Mouse (Mus musculus) testis, postnatal 14 days (tissue): ENCODE data around the gene Cpne9.

Source experiments
- DNase-seq: peaks from one replicate; pipeline ENCODE4 v3.0.0; 2021; ENCODE audit warnings: low spot score

Cpne9 gene

DNA sequence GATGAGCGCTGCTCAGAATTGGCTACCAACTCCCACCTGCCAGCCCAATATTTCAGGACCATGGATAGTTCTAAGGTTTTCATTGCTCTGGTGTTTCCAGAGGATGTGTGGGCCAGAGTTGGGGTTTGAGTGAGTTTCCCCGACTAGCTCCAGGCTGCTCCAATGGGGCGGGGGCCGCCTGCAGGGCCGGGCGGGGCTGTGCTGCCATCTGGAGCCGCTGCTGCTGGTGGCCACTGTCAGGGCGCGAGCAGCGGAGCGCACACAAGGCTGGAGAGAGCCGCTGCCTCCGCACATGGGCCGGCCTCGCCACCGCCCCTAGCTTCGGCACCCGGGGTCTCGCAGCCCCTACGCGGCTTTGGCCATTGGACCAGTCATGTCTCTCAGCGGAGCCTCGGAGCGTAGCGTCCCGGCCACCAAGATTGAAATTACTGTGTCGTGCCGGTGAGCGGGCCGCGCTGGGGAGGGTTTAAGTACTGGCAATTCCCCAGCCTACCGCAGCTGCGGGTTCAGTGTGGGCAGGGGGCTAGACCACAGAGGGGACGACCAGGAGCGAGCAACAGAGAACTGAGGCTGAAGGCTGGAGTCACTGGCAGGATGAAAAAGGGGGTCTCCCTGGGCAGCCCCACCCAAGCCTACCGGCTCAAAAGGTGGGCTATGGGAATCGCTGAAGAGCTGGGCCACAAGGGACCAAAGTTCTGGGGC is at the start of gene Cpne9:
Gene Cpne9, plus strand, starts transcription at position 207 of the 702 bp plus-strand sequence.
- DNase-seq, result no peak

DNA sequence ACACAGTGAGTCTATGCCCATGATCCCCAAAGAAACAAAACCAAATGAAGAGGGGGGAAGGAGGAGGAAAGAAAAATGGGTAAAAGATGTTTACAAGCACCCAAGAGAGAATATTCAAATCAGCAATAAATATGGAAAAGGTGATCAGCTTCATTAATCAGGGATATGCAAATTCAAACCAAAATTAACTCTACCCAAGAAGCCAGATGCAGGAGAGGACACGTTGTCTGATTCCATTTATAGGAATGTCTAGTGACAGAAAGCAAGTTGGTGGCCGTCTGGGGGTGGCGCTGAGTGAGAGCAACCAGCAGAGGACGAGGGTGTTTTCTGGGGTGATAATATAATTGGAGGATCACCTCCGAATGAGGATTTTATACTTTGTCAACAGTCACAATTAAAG is 47.0 kb upstream of the Cpne9 start:
- DNase-seq, result no peak

DNA sequence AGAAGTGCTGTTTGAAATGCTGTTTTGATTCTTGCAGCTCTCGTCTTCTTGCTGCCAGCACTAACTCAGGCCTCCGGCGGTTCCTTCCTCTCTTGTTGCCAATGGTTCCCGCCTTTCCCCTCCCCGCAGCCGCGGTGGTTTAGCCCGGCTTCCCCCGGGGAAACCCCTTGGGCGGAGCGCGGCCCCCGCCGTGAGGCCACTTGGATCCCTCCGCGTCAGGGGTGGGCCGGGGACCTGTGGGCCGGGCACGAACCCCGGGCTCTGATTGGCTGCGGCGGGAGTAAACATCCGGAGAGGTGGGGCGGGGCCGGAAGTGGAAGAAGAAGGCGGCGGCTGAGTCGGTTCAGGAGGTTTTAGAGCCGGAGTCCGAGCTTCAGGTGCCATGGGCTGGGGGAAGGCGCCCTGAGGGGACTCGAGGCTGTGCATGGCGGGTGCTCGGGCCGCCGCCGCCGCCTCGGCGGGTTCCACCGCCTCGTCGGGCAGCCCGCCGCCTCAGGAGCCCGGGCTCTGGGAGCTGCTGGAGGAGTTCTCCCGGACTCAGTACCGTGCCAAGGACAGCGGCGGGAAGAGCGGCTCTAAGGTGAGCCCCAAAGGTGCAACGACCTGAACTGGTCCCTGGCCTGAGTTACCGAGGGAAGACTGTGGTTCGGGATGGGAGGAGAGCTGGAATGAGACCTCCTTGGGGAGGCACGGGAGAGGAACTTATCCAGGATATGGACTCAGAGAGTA is 44.4 kb upstream of the Cpne9 start, which contains the start of gene Mtmr14:
Gene Mtmr14, plus strand, starts transcription at position 302 of the 729 bp plus-strand sequence.
- peak; percentile 98 for DNase-seq

DNA sequence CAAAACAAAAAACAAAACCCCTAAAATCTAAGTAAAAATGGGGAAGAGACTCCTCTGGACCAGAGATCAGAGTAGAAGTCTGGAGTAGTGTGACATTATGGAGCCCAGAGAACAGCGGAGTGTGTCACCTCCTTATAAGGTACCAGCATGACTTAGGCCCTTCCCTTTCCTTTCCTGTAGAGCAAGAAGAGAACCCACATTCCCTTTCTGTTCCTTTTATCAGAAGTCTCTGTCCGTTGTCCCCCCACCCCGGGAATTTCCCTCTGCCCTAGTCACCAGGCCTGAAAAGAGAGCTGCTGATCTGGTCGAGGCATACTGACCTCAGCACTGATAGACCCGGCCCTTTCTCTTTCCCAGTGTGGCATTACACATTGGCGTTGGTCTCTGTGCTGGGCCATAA is 43.7 kb upstream of the Cpne9 start:
- no peak for DNase-seq

- DNase-seq, result no peak
These were observed 39.4 kb upstream of the Cpne9 start for GRCm38 (mm10) chr6:113242753-113243152.

- DNase-seq, result no peak
These were observed 36.5 kb upstream of the Cpne9 start for GRCm38 (mm10) chr6:113245585-113245984.

DNA sequence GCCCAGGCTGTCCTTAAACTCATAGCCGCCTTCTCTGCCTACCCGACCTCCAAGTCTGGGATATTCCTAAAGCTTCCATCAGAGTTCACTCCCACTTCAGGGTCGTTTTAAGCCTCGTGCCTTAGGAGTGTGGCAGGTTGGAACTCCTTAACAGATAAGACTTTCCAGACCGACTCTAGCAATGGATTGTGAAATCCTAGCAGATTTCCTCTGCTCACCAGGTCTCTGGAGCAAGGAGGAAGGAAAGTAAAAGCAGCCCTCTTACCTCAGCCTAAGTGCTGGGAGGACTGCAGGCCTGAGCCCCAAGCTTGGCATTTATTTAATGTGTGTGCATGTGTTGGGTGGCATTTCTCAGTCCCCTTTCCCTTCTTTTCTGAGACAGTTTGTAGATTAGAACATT is 31.3 kb upstream of the Cpne9 start:
- no peak for DNase-seq

DNA sequence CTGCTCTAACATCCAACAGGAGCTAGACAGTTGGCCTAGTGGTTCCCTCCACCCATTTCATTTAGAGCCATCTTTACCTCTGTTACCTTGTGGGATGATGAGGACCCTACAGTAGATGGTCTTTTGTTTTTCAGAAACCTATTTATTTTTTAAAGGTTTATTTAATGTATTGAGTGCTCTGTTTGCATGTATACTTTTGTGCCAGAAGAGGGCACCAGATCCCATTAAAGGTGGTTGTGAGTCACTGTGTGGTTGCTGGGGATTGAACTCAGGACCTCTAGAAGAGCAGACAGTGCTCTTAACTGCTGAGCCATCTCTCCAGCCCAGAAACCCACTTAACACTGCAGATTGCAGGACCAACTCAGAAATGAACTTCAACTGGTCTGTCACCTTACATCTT is 30.2 kb upstream of the Cpne9 start:
- DNase-seq, result no peak

- no peak for DNase-seq
These were observed 27.2 kb upstream of the Cpne9 start for GRCm38 (mm10) chr6:113254899-113255298.

GRCm38 (mm10) chr6:113261174-113261858 is 20.8 kb upstream of the Cpne9 start:
- no peak for DNase-seq

GRCm38 (mm10) chr6:113263531-113263930 is 18.6 kb upstream of the Cpne9 start:
- DNase-seq, result no peak

DNA sequence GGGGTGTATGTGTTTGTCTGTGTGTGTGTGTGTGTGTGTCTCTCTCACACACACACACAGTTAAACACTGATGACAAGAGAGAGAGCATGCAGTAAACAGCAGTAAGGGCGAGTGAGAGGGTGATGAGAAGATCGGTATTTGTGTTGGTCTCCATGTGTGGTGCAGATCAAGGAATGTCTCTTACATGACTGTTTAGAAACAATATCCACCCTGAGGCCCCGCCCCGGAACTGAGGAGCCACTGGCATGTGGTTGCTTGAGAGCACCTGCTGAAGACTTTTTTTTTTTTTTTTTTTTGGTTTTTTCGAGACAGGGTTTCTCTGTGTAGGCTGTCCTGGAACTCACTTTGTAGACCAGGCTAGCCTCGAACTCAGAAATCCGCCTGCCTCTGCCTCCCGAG is 17.7 kb upstream of the Cpne9 start:
- no peak for DNase-seq

- DNase-seq, result peak; percentile 22
These were observed 15.0 kb upstream of the Cpne9 start for GRCm38 (mm10) chr6:113266996-113267655.

DNA sequence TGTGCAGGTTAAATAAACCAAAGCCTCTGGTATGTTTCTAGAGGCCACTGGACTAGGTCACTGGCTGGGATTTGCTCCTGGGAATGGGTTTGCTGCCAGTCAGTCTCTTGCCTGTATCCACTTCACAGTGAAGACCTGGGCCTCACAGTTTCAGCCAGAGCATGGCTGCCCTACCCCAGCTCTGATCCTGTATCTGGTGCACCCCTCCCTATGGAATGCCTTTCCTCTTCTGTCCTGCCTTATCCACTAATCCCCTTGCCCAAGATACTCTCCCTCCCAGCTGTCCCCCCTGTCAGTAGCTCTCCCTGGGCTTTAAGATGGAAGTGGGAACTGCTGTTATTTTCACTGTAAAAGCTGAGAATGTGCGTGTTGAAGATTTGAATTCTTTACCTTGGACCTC is 14.1 kb upstream of the Cpne9 start:
- no peak for DNase-seq

GRCm38 (mm10) chr6:113272365-113272764 is 9.7 kb upstream of the Cpne9 start:
- DNase-seq, result no peak

DNA sequence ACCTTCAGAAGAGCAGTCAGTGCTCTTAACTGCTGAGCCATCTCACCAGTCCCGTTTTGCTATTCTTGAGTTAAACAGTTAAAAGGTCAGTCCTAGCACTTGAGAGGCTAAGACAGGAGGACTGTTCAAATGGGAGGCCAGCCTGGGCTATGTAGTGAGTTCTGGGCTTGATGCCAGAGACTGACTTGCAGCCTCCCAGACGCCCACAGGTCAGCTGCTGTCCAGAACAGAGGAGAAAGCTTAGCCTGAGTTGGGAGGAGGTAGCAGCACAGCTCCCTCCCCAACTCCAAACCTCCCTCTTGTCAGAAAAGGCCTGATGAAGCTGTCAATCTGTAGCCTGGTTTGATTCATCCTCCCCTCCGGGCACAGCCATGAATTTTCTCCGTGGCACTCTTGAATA is 5.3 kb upstream of the Cpne9 start:
- no peak for DNase-seq

DNA sequence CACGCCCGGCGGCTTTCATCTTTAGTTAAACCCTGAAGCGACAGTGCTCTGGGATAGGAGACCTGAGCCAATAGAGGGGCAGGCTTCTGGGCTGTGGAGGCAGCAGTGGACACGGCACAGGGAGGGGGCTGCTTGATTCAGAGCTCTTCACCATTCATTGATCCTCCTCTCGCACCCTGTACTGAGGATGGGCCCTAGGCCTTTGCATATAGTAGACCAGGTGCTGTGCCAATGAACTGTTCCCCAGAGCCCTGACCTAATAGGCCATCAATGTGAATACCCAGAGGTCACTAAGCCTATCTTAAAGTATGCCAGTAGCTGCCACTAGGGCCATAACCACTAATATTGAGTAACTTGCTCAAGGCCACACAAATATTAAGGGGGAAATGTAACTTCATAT is 431 bp upstream of the Cpne9 start:
- no peak for DNase-seq

GRCm38 (mm10) chr6:113282969-113283368 is 862 bp downstream of the Cpne9 start:
- DNase-seq, result no peak

- no peak for DNase-seq
These were observed 1.4 kb downstream of the Cpne9 start for GRCm38 (mm10) chr6:113283500-113283899.

DNA sequence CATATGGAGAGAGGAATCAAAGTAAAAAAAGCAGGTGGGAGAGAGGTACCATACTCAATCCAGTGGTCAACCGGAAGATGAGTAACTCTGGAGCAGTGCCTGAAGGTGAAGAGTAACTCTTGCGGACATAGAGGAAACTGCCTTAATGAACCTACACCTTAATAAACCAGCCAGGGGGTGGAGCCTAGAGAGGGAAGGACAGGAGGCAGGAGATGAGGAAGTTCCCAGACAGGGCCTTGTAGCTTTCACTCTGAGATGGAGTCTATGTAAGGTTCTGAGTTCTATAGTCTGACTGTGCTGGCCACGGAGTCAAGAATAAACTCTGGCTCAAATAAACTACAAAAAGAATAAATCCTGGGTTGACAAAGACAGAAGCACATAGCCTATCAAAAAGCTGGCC is 2.8 kb downstream of the Cpne9 start:
- DNase-seq, result no peak

GRCm38 (mm10) chr6:113286316-113286715 is 4.2 kb downstream of the Cpne9 start:
- DNase-seq, result no peak

GRCm38 (mm10) chr6:113287236-113287635 is 5.1 kb downstream of the Cpne9 start:
- DNase-seq, result no peak

DNA sequence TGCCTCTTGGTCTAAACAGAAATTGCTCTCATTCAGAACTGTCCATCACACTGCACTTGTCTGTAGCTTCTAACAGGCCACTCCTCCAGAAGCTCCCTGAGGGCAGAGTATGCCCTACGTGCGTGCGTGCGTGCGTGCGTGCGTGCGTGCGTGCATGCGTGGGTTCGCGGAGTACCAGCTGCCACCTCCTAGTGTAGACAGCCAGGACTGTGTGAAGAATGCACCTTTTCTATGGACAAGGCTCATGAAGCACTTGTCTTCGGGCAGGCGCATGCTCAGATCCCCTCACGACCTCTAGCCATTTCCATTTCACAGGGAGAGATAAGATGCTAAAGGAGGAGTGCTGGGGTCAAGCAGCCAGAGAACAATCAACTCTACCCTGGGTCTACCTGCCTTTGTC is 7.2 kb downstream of the Cpne9 start:
- DNase-seq, result no peak
